Mouse (Mus musculus): ENCODE measurements at regions not wholly inside any gene's neighbourhood (a gene's known extent, or its start where the extent isn't known, plus 50 kb on each side); places are given as distances from the start of the nearest gene placed in this dataset.

DNA sequence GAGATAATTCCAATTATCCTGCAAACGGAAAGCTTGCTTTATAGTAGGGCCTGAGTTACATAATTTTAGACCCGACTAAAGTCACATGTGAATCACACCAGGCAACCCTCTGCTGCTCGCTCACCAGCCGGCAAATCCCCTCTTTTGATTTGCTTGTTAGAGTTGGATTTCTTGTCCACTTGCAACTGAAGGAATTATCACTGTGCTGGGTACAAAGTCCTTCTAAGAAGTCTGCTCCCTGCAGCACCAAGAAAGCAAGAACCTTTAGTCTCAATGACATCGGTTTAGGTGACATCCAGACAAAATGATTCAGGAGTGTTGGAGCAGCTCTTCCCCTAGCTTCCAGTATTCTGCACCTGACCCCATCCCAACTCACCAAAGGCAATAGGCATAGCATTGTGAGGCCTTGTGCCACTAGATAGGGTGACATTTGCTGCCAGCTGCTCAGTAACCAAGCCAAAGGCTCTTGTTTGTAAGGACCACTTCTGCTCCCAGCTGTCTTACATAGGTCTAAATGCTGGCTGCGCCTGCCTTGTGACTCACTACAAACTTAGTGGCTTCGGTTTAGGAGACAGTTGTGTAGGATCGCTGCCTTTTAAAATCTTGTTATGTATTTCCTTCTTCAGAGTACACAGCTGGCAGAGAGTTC lies 189.5 kb upstream of the Rreb1 start:
- no peak overlapping the region for H3K27ac ChIP-seq
- no peaks in the 10 kb centered on the region for H3K4me1 ChIP-seq
- no peaks in the 10 kb centered on the region for H3K9me3 ChIP-seq
- no peak overlapping the region for H3K4me2 ChIP-seq
- no peaks in the 10 kb centered on the region for H3K36me3 ChIP-seq (replicated peaks)
- 86% methylated on average over 8 of the region's 8 CpGs for WGBS
- H3K4me3 ChIP-seq: no peak overlapping the region
- no peak for ATAC-seq (replicated peaks)
- no peaks in the 10 kb centered on the region for H3K27me3 ChIP-seq (replicated peaks)
- no peak overlapping the region for H3K9ac ChIP-seq

DNA sequence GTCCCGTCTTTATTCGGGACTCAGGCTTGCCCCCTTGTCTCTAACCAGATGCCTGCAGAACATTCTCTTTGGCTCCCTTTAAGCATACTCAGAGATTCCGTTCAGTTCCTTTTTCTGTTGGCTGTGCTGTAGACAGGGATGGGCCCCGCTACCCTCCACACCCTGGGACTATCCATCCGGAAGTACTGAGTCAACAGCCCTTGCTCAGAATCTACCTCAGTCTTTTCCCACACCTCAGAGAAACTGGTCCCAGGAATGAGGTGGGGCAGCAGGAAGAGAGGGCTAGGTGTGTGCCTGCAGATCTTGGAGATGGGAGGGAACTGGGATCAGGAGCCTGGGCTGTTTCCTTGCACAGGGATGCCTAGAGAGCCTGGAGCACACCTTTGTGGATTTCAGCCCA lies 186.1 kb upstream of the Rreb1 start:
- Histone ChIP-seq H3K9me3 (no peaks in the 10 kb centered on the region), H3K36me3 (replicated peaks) (no peaks in the 10 kb centered on the region), H3K4me2 (no peak overlapping the region), H3K27me3 (replicated peaks) (no peaks in the 10 kb centered on the region), H3K27ac (no peak overlapping the region), H3K4me1 (no peaks in the 10 kb centered on the region), H3K9ac (no peak overlapping the region), H3K4me3 (no peak overlapping the region)
- ATAC-seq (replicated peaks): no peak
- 72% methylated on average over 5 of the region's 5 CpGs for WGBS

DNA sequence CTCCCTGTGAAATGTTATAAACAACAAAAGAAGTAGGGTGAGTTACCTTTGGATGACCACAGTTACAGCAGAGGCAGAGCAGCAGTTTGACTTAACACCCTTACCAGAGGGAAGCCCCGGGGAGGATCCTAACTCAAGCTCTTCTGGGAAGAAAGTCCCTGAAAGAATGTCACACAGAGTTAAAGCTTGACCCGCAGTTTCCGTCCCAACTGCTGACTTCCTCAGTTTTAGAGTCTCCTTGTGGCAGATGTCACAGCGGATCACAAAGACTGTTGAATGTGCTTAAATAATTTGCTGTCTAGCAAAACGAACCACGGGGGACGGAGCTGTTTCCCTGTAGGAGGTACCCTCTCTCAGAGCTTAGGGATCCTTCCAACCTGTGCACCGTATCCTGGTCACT lies 183.0 kb upstream of the Rreb1 start:
- ATAC-seq (replicated peaks): no peak
- H3K4me3 ChIP-seq: no peak overlapping the region
- H3K27ac ChIP-seq: no peak overlapping the region
- no peaks in the 10 kb centered on the region for H3K4me1 ChIP-seq
- 41% methylated on average over 8 of the region's 8 CpGs for WGBS
- H3K9me3 ChIP-seq: no peaks in the 10 kb centered on the region
- H3K36me3 ChIP-seq (replicated peaks): no peaks in the 10 kb centered on the region
- H3K9ac ChIP-seq: no peak overlapping the region
- H3K27me3 ChIP-seq (replicated peaks): no peaks in the 10 kb centered on the region
- H3K4me2 ChIP-seq: no peak overlapping the region

DNA sequence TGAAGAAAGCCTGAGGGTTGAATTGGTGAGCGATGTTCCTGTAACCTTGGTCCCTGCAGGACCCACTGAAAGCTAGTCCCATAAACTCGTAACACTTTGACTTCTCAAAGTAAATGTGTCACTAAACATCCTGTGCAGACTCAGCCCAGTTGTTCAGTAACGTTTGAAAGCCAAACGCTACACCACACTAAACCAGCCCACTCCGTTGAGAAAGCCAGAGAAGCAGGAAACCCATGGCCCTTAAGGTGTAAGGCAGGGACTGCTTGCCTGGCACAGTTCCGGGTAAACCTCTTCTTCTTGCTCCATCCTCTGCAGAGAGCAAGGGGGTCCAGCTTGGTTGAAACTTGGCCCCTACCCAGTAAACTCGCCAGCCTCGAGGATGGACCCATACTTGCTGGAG lies 180.6 kb upstream of the Rreb1 start:
- Histone ChIP-seq H3K9ac (no peak overlapping the region), H3K9me3 (no peaks in the 10 kb centered on the region), H3K4me1 (no peaks in the 10 kb centered on the region), H3K4me2 (no peak overlapping the region), H3K27ac (no peak overlapping the region), H3K27me3 (replicated peaks) (no peaks in the 10 kb centered on the region), H3K36me3 (replicated peaks) (no peaks in the 10 kb centered on the region), H3K4me3 (no peak overlapping the region)
- ATAC-seq (replicated peaks): no peak
- WGBS: 80% methylated on average over 8 of the region's 8 CpGs

DNA sequence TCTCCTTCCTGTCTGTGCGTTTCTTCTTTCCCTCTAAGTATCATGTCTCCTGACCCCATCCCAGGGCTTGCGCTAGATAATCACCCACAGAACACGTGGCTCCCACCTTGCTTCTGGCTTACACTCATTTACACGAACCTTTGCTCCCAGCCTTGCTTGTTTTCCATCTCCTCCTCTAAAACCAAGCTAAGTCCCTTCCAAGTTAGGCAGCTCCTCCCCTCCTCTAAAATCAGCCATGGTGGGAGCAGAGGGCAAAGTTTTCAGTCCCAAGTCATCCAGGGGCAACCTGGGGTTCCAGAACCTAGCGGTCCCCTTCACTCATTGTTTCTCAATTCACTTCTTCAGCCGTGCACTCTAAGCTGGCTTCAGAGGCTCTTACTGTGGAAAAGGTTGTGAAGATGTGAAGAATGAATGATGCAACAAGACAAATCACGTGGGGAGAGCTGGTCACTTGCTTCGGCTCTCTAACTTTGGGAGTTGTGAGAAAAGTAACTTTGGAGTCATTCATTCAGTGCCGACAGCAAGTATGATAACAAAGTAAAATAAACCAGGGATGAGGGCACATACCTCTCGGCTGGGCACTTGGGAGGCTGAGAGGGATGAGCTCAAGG lies 179.9 kb upstream of the Rreb1 start:
- no peak overlapping the region for H3K9ac ChIP-seq
- H3K27ac ChIP-seq: no peak overlapping the region
- no peak for ATAC-seq (replicated peaks)

DNA sequence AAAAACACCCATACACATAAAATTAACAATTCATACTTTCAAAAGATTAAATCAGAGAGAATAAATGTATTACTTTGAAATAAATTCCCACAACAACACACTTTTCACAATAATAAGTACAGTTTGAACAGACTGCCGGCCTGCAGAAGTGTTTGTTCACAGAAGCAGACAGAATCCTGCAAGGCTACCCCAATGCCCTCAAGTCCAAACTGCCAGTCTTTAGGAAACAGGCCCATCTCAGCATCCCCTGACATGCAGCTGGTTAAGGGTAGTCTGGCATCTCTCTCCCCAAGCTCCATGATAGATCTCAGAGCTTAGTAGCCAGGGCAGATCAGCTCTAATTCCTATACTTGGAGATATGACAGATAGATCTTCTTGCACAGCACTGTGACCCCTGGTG lies 178.5 kb upstream of the Rreb1 start:
- no peak overlapping the region for H3K4me2 ChIP-seq
- no peaks in the 10 kb centered on the region for H3K4me1 ChIP-seq
- no peak overlapping the region for H3K4me3 ChIP-seq
- H3K27me3 ChIP-seq (replicated peaks): no peaks in the 10 kb centered on the region
- H3K9ac ChIP-seq: no peak overlapping the region
- no peaks in the 10 kb centered on the region for H3K9me3 ChIP-seq
- no peaks in the 10 kb centered on the region for H3K36me3 ChIP-seq (replicated peaks)
- no peak overlapping the region for H3K27ac ChIP-seq
- WGBS: 92% methylated on average over 1 of the region's 1 CpGs
- no peak for ATAC-seq (replicated peaks)

More for the DNA sequence above, 179.9 kb upstream of the Rreb1 start:
- Histone ChIP-seq H3K27me3 (replicated peaks) (no peaks in the 10 kb centered on the region), H3K4me3 (no peak overlapping the region), H3K9me3 (no peaks in the 10 kb centered on the region), H3K36me3 (replicated peaks) (no peaks in the 10 kb centered on the region), H3K4me1 (no peaks in the 10 kb centered on the region), H3K4me2 (no peak overlapping the region)
- 85% methylated on average over 10 of the region's 10 CpGs for WGBS

DNA sequence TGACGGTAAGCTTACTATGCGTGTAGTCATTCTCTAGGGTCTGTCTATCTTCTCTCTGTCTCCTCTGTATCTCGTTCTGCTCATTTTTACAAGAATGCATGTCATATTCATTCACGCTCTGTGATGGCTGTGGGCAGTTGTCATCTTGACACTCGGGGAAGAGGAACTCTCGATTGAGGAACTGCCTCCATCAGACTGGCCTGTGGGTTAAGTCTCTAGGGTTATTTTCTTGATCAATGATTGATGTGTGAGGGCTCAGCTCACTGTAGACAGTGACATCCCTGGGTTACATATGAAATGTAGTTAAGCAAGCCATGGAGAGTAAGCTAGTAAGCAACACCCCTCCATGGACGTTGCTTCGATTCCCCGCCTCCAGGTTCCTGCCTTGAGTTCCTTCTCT lies 178.0 kb upstream of the Rreb1 start:
- WGBS: 89% methylated on average over 9 of the region's 9 CpGs
- Histone ChIP-seq H3K4me3 (no peak overlapping the region), H3K27me3 (replicated peaks) (no peaks in the 10 kb centered on the region), H3K9ac (no peak overlapping the region), H3K27ac (no peak overlapping the region), H3K9me3 (no peaks in the 10 kb centered on the region), H3K4me1 (no peaks in the 10 kb centered on the region), H3K4me2 (no peak overlapping the region), H3K36me3 (replicated peaks) (no peaks in the 10 kb centered on the region)
- no peak for ATAC-seq (replicated peaks)

DNA sequence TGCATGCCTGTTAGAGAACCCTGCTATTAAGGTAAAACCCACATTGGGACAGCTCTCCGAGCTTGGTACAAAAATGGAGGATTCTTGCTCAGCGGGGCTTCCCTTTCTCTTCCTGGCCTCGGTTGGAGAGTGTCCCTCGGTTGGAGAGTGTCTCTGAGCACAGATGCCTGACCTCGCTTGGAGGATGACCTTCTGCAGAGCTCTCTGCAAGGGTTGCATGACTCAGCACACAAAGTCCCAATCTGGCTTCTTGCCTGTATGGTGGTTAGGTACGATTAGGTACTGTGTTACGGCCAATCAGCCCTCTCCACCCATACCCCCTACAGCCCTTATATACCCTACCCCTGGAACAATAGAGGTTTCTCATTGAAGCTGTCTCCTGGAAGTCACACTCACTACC lies 177.1 kb upstream of the Rreb1 start:
- Histone ChIP-seq H3K4me1 (no peaks in the 10 kb centered on the region), H3K4me2 (no peak overlapping the region), H3K4me3 (no peak overlapping the region), H3K27ac (no peak overlapping the region), H3K36me3 (replicated peaks) (no peaks in the 10 kb centered on the region), H3K9ac (no peak overlapping the region), H3K27me3 (replicated peaks) (no peaks in the 10 kb centered on the region), H3K9me3 (no peaks in the 10 kb centered on the region)
- ATAC-seq (replicated peaks): no peak
- 79% methylated on average over 7 of the region's 7 CpGs for WGBS

DNA sequence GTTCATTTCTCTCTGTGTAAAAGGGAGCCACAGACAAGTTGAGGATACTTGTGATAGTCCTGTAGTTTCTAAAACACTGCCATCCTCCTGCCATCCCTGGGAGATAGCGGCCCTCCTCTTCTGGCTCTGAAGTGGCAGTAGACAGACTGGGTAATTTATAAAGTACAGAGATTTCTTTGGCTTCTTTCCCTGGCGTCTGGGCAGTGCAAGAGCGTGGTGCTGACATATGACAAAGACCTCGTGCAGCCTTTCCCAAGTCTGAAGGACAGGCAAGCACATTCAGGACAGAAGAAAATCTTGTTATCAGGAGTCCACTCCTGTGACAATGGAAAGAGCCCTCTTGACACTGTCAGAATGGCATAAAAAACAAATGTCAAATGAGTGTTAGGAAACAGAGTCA lies 175.9 kb upstream of the Rreb1 start:
- Histone ChIP-seq H3K27me3 (replicated peaks) (no peaks in the 10 kb centered on the region), H3K4me2 (no peak overlapping the region), H3K27ac (no peak overlapping the region), H3K4me1 (no peaks in the 10 kb centered on the region), H3K4me3 (no peak overlapping the region), H3K9ac (no peak overlapping the region), H3K36me3 (replicated peaks) (no peaks in the 10 kb centered on the region), H3K9me3 (no peaks in the 10 kb centered on the region)
- no peak for ATAC-seq (replicated peaks)
- WGBS: 75% methylated on average over 4 of the region's 4 CpGs

DNA sequence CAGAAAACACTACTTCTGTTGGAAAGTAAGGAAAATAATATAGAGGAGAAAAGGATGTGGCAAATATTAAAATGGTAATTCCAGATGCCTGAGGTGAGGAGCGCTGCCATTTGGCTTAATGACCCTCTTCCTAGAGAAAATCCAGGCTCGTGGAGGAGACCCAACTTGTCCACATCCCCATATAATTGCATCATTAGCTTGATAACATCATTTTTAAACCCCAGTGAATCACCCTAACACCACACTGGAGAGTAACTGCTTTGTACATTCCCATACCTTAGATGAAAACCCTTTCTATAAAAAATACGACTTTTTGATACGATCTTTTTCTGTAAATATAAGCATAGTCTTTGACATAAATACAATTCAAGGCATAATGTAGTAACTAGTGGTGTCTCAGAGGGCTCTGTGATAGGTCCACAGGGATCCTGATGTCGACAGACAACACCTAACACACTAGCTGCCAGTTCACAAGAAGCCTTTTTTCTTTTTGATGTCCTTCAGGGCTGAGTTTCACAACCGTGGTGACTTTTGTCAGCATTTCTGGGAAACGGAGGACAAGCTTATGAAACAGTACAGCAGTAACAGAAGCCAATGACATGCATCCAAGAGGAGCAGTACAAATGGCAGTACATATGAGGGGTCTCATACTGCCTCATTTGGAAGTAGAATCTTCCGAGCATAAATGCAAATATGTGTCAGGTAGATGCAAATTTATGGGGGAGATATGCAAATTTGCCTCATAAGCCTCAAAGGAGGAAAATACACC lies 174.8 kb upstream of the Rreb1 start:
- Histone ChIP-seq H3K9me3 (no peaks in the 10 kb centered on the region), H3K4me1 (no peaks in the 10 kb centered on the region), H3K9ac (no peak overlapping the region), H3K4me2 (no peak overlapping the region), H3K4me3 (no peak overlapping the region), H3K36me3 (replicated peaks) (no peaks in the 10 kb centered on the region), H3K27ac (no peak overlapping the region), H3K27me3 (replicated peaks) (no peaks in the 10 kb centered on the region)
- WGBS: 73% methylated on average over 8 of the region's 8 CpGs
- no peak for ATAC-seq (replicated peaks)

DNA sequence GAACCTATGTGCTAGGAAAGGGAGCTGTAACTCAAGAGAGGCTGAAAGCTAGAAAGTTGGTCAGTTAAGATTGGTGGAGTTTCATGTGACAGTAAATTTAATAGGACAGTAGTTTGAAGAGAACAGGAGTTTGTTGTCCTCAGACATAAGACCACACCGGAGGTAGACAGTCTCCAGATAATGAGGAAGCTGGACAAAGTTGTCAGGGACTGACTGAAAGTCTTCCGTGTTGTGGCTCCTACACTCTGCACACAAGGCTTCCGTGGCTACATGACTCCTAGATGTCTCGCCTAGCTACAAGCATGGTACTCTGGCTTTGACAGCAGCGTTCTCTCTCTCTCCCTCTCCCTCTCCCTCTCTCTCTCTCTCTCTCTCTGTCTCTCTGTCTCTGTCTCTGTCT lies 171.9 kb upstream of the Rreb1 start:
- H3K4me2 ChIP-seq: no peak overlapping the region
- H3K27ac ChIP-seq: no peak overlapping the region
- H3K27me3 ChIP-seq (replicated peaks): no peaks in the 10 kb centered on the region
- H3K4me1 ChIP-seq: no peaks in the 10 kb centered on the region
- no peaks in the 10 kb centered on the region for H3K36me3 ChIP-seq (replicated peaks)
- no peak overlapping the region for H3K9ac ChIP-seq
- 95% methylated on average over 5 of the region's 5 CpGs for WGBS
- no peak overlapping the region for H3K4me3 ChIP-seq
- H3K9me3 ChIP-seq: no peaks in the 10 kb centered on the region
- no peak for ATAC-seq (replicated peaks)

DNA sequence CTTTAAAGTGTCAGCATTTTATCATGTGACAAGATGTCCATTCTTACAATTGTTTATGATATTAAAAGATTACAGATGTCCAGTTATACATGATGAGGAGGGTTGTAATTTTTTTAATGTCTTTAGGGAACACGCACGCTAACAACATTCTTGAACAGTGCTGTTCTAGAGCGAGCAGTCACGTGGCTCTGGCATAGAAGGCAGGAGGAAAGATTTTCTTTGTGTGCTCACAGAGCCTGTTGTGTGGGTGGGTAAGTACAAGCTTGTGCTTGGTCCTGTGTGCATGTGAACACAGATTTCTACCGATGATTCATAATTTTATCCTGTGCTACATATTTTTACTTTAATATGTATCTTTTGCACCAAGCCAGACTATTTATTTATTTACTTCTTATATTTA lies 169.1 kb upstream of the Rreb1 start:
- Histone ChIP-seq H3K9ac (no peak overlapping the region), H3K4me3 (no peak overlapping the region), H3K27ac (no peak overlapping the region), H3K9me3 (no peaks in the 10 kb centered on the region), H3K36me3 (replicated peaks) (no peaks in the 10 kb centered on the region), H3K4me2 (no peak overlapping the region), H3K27me3 (replicated peaks) (no peaks in the 10 kb centered on the region), H3K4me1 (no peaks in the 10 kb centered on the region)
- no peak for ATAC-seq (replicated peaks)
- WGBS: 89% methylated on average over 5 of the region's 5 CpGs

DNA sequence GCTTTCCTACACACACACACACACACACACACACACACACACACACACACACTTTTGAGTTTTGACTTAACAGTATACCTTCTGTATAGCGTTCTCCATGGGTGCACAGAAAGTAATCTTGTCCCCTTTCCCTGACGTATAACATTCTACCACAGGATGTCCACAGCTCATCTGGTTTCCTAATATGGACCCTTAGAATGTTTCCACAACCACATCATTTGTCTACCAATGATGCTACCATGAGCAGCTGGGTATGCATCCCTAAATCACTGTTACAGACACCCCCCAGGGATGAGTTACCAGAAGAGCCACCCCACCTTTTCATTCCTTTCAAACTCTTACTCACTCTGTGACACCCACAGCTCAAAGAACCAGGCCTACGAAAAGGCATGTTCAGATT lies 166.8 kb upstream of the Rreb1 start:
- ATAC-seq (replicated peaks): no peak
- no peak overlapping the region for H3K4me3 ChIP-seq
- H3K4me1 ChIP-seq: no peaks in the 10 kb centered on the region
- no peaks in the 10 kb centered on the region for H3K36me3 ChIP-seq (replicated peaks)
- H3K4me2 ChIP-seq: no peak overlapping the region
- no peak overlapping the region for H3K27ac ChIP-seq
- H3K9me3 ChIP-seq: no peaks in the 10 kb centered on the region
- 93% methylated on average over 3 of the region's 3 CpGs for WGBS
- H3K9ac ChIP-seq: no peak overlapping the region
- H3K27me3 ChIP-seq (replicated peaks): no peaks in the 10 kb centered on the region

Data from midbrain, embryonic 15.5 days (tissue).